In genomic region chr8:128450390-128451032, GRCm38 (mm10) we compare ENCODE assay signal across 8 mouse cellular contexts.
DNase-seq lines count a peak whose midpoint lies in the region; ATAC-seq lines count a peak whose summit lies in the region.

No protein-coding gene starts in this region.

- no peaks in the 10 kb centered on the region for H3K27me3 ChIP-seq in forebrain, embryonic 10.5 days (ENCODE audit: poor library complexity, severe bottlenecking)
- H3K27me3 ChIP-seq in forebrain, embryonic 13.5 days = peaks cover 2% of the 10 kb centered on the region; the same call in 1 of the 2 replicates
- no peaks in the 10 kb centered on the region for H3K27me3 ChIP-seq in midbrain, embryonic 10.5 days (ENCODE audit: low read depth, poor library complexity, severe bottlenecking)
- H3K27me3 ChIP-seq in midbrain, embryonic 11.5 days (ENCODE audit: control insufficient read depth, insufficient read depth, low read length) = no peaks in the 10 kb centered on the region
- no peaks in the 10 kb centered on the region for H3K27me3 ChIP-seq in limb, embryonic 10.5 days (ENCODE audit: low read depth, poor library complexity, severe bottlenecking)
- no peaks in the 10 kb centered on the region for H3K27me3 ChIP-seq in stomach, embryonic 16.5 days (ENCODE audit: control insufficient read depth, insufficient read depth, low read length)

- intact Hi-C loops in left cerebral cortex, postnatal 36 days (cut with DNase I) = no loop called here

- H3K4me2 ChIP-seq in forebrain, embryonic 13.5 days = no peak overlapping the region
- no peak overlapping the region for H3K4me2 ChIP-seq in midbrain, embryonic 11.5 days
- no peak overlapping the region for H3K4me2 ChIP-seq in stomach, embryonic 16.5 days (ENCODE audit: low read depth, low read length)

- no peaks in the 10 kb centered on the region for H3K9me3 ChIP-seq in forebrain, embryonic 10.5 days
- H3K9me3 ChIP-seq in forebrain, embryonic 13.5 days (replicated peaks) = no peaks in the 10 kb centered on the region
- H3K9me3 ChIP-seq in midbrain, embryonic 10.5 days (replicated peaks) = no peaks in the 10 kb centered on the region
- no peaks in the 10 kb centered on the region for H3K9me3 ChIP-seq in midbrain, embryonic 11.5 days (ENCODE audit: control insufficient read depth, low read length)
- H3K9me3 ChIP-seq in limb, embryonic 10.5 days (replicated peaks) = no peaks in the 10 kb centered on the region
- no peaks in the 10 kb centered on the region for H3K9me3 ChIP-seq in stomach, embryonic 16.5 days (replicated peaks; ENCODE audit: control insufficient read depth, low read length)

- peaks cover 17% of the 10 kb centered on the region for H3K4me1 ChIP-seq in forebrain, embryonic 10.5 days
- H3K4me1 ChIP-seq in forebrain, embryonic 13.5 days = peaks cover 11% of the 10 kb centered on the region; the same call in 1 of the 2 replicates
- peaks cover 15% of the 10 kb centered on the region for H3K4me1 ChIP-seq in midbrain, embryonic 10.5 days
- H3K4me1 ChIP-seq in midbrain, embryonic 11.5 days (ENCODE audit: control insufficient read depth, insufficient read depth, low read length) = peaks cover 5% of the 10 kb centered on the region
- H3K4me1 ChIP-seq in limb, embryonic 10.5 days = peaks cover 38% of the 10 kb centered on the region
- no peaks in the 10 kb centered on the region for H3K4me1 ChIP-seq in stomach, embryonic 16.5 days (ENCODE audit: control insufficient read depth, insufficient read depth, low read length)

- WGBS in forebrain, embryonic 10.5 days = 62% methylated on average over 9 of the region's 9 CpGs
- 47% methylated on average over 9 of the region's 9 CpGs for WGBS in forebrain, embryonic 13.5 days
- WGBS in midbrain, embryonic 10.5 days = 61% methylated on average over 9 of the region's 9 CpGs
- 54% methylated on average over 9 of the region's 9 CpGs for WGBS in midbrain, embryonic 11.5 days
- 62% methylated on average over 9 of the region's 9 CpGs for WGBS in limb, embryonic 10.5 days
- WGBS in stomach, embryonic 16.5 days = 56% methylated on average over 9 of the region's 9 CpGs

- H3K27ac ChIP-seq in forebrain, embryonic 10.5 days = peak overlapping the region; percentile 48; the same call in 1 of the 2 replicates
- H3K27ac ChIP-seq in forebrain, embryonic 13.5 days = no peak overlapping the region
- H3K27ac ChIP-seq in midbrain, embryonic 10.5 days (replicated peaks) = peak overlapping the region; percentile 56; the same call in 1 of the 2 replicates
- no peak overlapping the region for H3K27ac ChIP-seq in midbrain, embryonic 11.5 days (ENCODE audit: low read depth, low read length)
- H3K27ac ChIP-seq in limb, embryonic 10.5 days = peak overlapping the region; percentile 64
- peak overlapping the region; percentile 40 for H3K27ac ChIP-seq in stomach, embryonic 16.5 days (ENCODE audit: low read length)

- ATAC-seq in forebrain, embryonic 13.5 days = no peak
- no peak for ATAC-seq in midbrain, embryonic 11.5 days (ENCODE audit: low FRiP score)
- no peak for ATAC-seq in stomach, embryonic 16.5 days (ENCODE audit: insufficient read depth, low FRiP score)

- H3K36me3 ChIP-seq in forebrain, embryonic 10.5 days (replicated peaks) = no peaks in the 10 kb centered on the region
- H3K36me3 ChIP-seq in forebrain, embryonic 13.5 days (ENCODE audit: poor library complexity, severe bottlenecking) = no peaks in the 10 kb centered on the region
- H3K36me3 ChIP-seq in midbrain, embryonic 10.5 days = no peaks in the 10 kb centered on the region
- H3K36me3 ChIP-seq in midbrain, embryonic 11.5 days (ENCODE audit: control insufficient read depth, insufficient read depth, low read length) = no peaks in the 10 kb centered on the region
- peaks cover 23% of the 10 kb centered on the region for H3K36me3 ChIP-seq in limb, embryonic 10.5 days
- H3K36me3 ChIP-seq in stomach, embryonic 16.5 days (ENCODE audit: control insufficient read depth, insufficient read depth, low read length) = no peaks in the 10 kb centered on the region

- no peak overlapping the region for H3K4me3 ChIP-seq in forebrain, embryonic 10.5 days
- H3K4me3 ChIP-seq in forebrain, embryonic 13.5 days = no peak overlapping the region
- no peak overlapping the region for H3K4me3 ChIP-seq in midbrain, embryonic 10.5 days
- H3K4me3 ChIP-seq in midbrain, embryonic 11.5 days (ENCODE audit: low read depth, low read length) = no peak overlapping the region
- no peak overlapping the region for H3K4me3 ChIP-seq in limb, embryonic 10.5 days
- H3K4me3 ChIP-seq in stomach, embryonic 16.5 days (replicated peaks; ENCODE audit: low read length) = no peak overlapping the region

- DNase-seq in forebrain, embryonic 10.5 days (ENCODE audit: extremely low spot score, low spot score) = no peak
- no peak for DNase-seq in midbrain, embryonic 10.5 days (ENCODE audit: low spot score)
- DNase-seq in midbrain, embryonic 11.5 days (ENCODE audit: low spot score, missing footprints) = no peak
- DNase-seq in limb, embryonic 10.5 days (ENCODE audit: low spot score) = peak; percentile 33
- no peak for DNase-seq in left cerebral cortex, postnatal 36 days (ENCODE audit: low spot score in 2 of 2)
- no peak for DNase-seq in cerebellum, postnatal 36 days

- no peak overlapping the region for H3K9ac ChIP-seq in forebrain, embryonic 13.5 days
- H3K9ac ChIP-seq in midbrain, embryonic 11.5 days (ENCODE audit: low read length) = no peak overlapping the region
- no peak overlapping the region for H3K9ac ChIP-seq in stomach, embryonic 16.5 days (ENCODE audit: low read length)

Comparison
In these comparisons a context has a peak if more than half of its experiments do, and no peak if none do; other contexts are left out.
1. H3K27ac ChIP-seq: peak in forebrain, embryonic 10.5 days (single experiment), midbrain, embryonic 10.5 days (single experiment), limb, embryonic 10.5 days (single experiment) and stomach, embryonic 16.5 days (single experiment); none in forebrain, embryonic 13.5 days (single experiment) and midbrain, embryonic 11.5 days (single experiment).